Mouse (Mus musculus): ENCODE measurements around the gene Sipa1l3. TPM values are rescaled to one million over a fixed set of nuclear protein-coding genes. Genes with fewer than 3 reads are reported as not detected.
A peak's percentile ranks its signal among the peaks of the same experiment; 100 is the strongest.

The Sipa1l3 gene
- polyA plus RNA-seq, 1 experiment from 2014 or later, result 15.6 TPM

- Histone ChIP-seq H3K27me3 (replicated peaks; ENCODE audit: control insufficient read depth, insufficient read depth, low read length) (no peaks in the 10 kb centered on the region), H3K27ac (replicated peaks; ENCODE audit: low read depth, low read length) (no peak overlapping the region; the same call in 1 of the 2 replicates), H3K36me3 (ENCODE audit: control insufficient read depth, insufficient read depth, low read length) (no peaks in the 10 kb centered on the region), H3K9me3 (ENCODE audit: control insufficient read depth, low read length) (no peaks in the 10 kb centered on the region), H3K4me3 (ENCODE audit: low read depth, low read length) (no peak overlapping the region), H3K4me2 (ENCODE audit: low read depth, low read length) (no peak overlapping the region), H3K9ac (ENCODE audit: low read depth, low read length) (no peak overlapping the region), H3K4me1 (ENCODE audit: control insufficient read depth, insufficient read depth, low read length) (peaks cover 13% of the 10 kb centered on the region; the same call in 1 of the 2 replicates)
- DNase-seq (ENCODE audit: low spot score) (no peak), ATAC-seq (ENCODE audit: low read depth) (peak; percentile 39; the same call in 1 of the 2 replicates)
- 55% methylated on average over 15 of the region's 15 CpGs for WGBS
Measured at GRCm38 (mm10) chr7:29432180-29432946, 86.1 kb downstream of the Sipa1l3 start.

- DNase-seq (ENCODE audit: low spot score), result peak; percentile 63
- no peak overlapping the region for H3K27ac ChIP-seq (replicated peaks; ENCODE audit: low read depth, low read length)
Measured at GRCm38 (mm10) chr7:29430739-29431211, 87.7 kb downstream of the Sipa1l3 start.

GRCm38 (mm10) chr7:29426056-29426455, 92.4 kb downstream of the Sipa1l3 start:
- DNase-seq (ENCODE audit: low spot score) (no peak), ATAC-seq (ENCODE audit: low read depth) (no peak)
- H3K9me3 ChIP-seq (ENCODE audit: control insufficient read depth, low read length), result no peaks in the 10 kb centered on the region
- no peaks in the 10 kb centered on the region for H3K36me3 ChIP-seq (ENCODE audit: control insufficient read depth, insufficient read depth, low read length)
- H3K4me2 ChIP-seq (ENCODE audit: low read depth, low read length), result no peak overlapping the region
- H3K27me3 ChIP-seq (replicated peaks; ENCODE audit: control insufficient read depth, insufficient read depth, low read length), result no peaks in the 10 kb centered on the region
- H3K4me3 ChIP-seq (ENCODE audit: low read depth, low read length), result no peak overlapping the region
- no peak overlapping the region for H3K9ac ChIP-seq (ENCODE audit: low read depth, low read length)
- 90% methylated on average over 8 of the region's 8 CpGs for WGBS
- no peak overlapping the region for H3K27ac ChIP-seq (replicated peaks; ENCODE audit: low read depth, low read length)
- peaks cover 31% of the 10 kb centered on the region for H3K4me1 ChIP-seq (ENCODE audit: control insufficient read depth, insufficient read depth, low read length)

More at GRCm38 (mm10) chr7:29430739-29431211, 87.7 kb downstream of the Sipa1l3 start:
- 19% methylated on average over 6 of the region's 6 CpGs for WGBS
- peaks cover 17% of the 10 kb centered on the region for H3K4me1 ChIP-seq (ENCODE audit: control insufficient read depth, insufficient read depth, low read length)
- 0 out of 2 replicates have a peak overlapping the region, but pooled peaks have one; percentile 25 for H3K9ac ChIP-seq (ENCODE audit: low read depth, low read length)
- ATAC-seq (ENCODE audit: low read depth), result no peak; the same call in 1 of the 2 replicates
- no peaks in the 10 kb centered on the region for H3K9me3 ChIP-seq (ENCODE audit: control insufficient read depth, low read length)
- no peaks in the 10 kb centered on the region for H3K36me3 ChIP-seq (ENCODE audit: control insufficient read depth, insufficient read depth, low read length)
- no peak overlapping the region for H3K4me2 ChIP-seq (ENCODE audit: low read depth, low read length)
- no peak overlapping the region for H3K4me3 ChIP-seq (ENCODE audit: low read depth, low read length)
- no peaks in the 10 kb centered on the region for H3K27me3 ChIP-seq (replicated peaks; ENCODE audit: control insufficient read depth, insufficient read depth, low read length)

DNA sequence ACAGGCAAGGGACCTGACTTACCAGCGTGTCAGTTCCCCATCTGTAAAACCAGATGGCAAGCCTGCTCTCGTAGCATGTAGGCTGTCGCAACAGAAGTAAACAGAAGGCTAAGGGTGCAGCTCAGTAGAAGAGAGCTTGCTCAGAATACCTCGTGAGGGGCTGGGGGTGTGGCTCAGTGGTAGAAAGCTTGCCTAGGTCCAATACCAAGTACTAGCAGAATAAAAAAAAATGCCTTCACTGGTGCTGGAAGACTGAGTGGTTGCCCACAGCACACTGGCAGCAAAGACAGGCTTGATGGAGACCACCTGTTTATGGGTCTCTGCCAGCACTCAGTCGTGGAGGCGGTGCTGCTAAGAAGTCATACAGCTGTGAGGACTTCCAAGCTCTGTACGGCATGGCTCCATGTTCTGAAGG, 93.0 kb downstream of the Sipa1l3 start:
- H3K4me2 ChIP-seq (ENCODE audit: low read depth, low read length), result no peak overlapping the region
- H3K4me3 ChIP-seq (ENCODE audit: low read depth, low read length), result no peak overlapping the region
- WGBS, result 48% methylated on average over 7 of the region's 7 CpGs
- H3K36me3 ChIP-seq (ENCODE audit: control insufficient read depth, insufficient read depth, low read length), result no peaks in the 10 kb centered on the region
- ATAC-seq (ENCODE audit: low read depth) (peak; percentile 45), DNase-seq (ENCODE audit: low spot score) (peak; percentile 68)
- H3K27me3 ChIP-seq (replicated peaks; ENCODE audit: control insufficient read depth, insufficient read depth, low read length), result no peaks in the 10 kb centered on the region
- no peaks in the 10 kb centered on the region for H3K9me3 ChIP-seq (ENCODE audit: control insufficient read depth, low read length)
- peak overlapping the region; percentile 67 for H3K27ac ChIP-seq (replicated peaks; ENCODE audit: low read depth, low read length)
- H3K4me1 ChIP-seq (ENCODE audit: control insufficient read depth, insufficient read depth, low read length), result peaks cover 26% of the 10 kb centered on the region
- no peak overlapping the region for H3K9ac ChIP-seq (ENCODE audit: low read depth, low read length)

GRCm38 (mm10) chr7:29424690-29425089, 93.8 kb downstream of the Sipa1l3 start:
- ATAC-seq (ENCODE audit: low read depth) (peak; percentile 66), DNase-seq (ENCODE audit: low spot score) (peak; percentile 92)
- Histone ChIP-seq H3K27me3 (replicated peaks; ENCODE audit: control insufficient read depth, insufficient read depth, low read length) (no peaks in the 10 kb centered on the region), H3K27ac (replicated peaks; ENCODE audit: low read depth, low read length) (peak overlapping the region; percentile 67), H3K9me3 (ENCODE audit: control insufficient read depth, low read length) (no peaks in the 10 kb centered on the region), H3K36me3 (ENCODE audit: control insufficient read depth, insufficient read depth, low read length) (no peaks in the 10 kb centered on the region), H3K4me1 (ENCODE audit: control insufficient read depth, insufficient read depth, low read length) (peaks cover 26% of the 10 kb centered on the region), H3K9ac (ENCODE audit: low read depth, low read length) (no peak overlapping the region), H3K4me3 (ENCODE audit: low read depth, low read length) (no peak overlapping the region), H3K4me2 (ENCODE audit: low read depth, low read length) (no peak overlapping the region)
- WGBS, result 39% methylated on average over 5 of the region's 5 CpGs

DNA sequence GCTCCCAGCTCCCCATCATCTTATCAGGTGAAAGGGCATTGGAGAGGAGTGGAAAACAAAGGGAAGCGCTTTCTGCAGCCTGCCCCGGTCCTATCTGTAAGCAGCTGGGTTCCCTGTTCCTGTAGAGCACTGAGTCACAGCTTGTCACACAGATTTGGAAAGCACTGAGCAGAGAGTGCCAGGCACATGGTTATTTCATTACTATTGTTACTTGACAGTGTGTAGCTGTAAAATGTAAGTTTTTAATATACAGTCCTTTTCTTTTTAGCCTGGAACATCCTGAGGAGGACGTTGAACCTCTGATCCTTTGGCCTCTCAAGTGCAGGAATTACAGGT, 96.6 kb downstream of the Sipa1l3 start:
- Histone ChIP-seq H3K4me3 (ENCODE audit: low read depth, low read length) (no peak overlapping the region), H3K4me1 (ENCODE audit: control insufficient read depth, insufficient read depth, low read length) (peaks cover 26% of the 10 kb centered on the region), H3K9me3 (ENCODE audit: control insufficient read depth, low read length) (no peaks in the 10 kb centered on the region), H3K27ac (replicated peaks; ENCODE audit: low read depth, low read length) (0 out of 2 replicates have a peak overlapping the region, but pooled peaks have one; percentile 25), H3K4me2 (ENCODE audit: low read depth, low read length) (no peak overlapping the region), H3K27me3 (replicated peaks; ENCODE audit: control insufficient read depth, insufficient read depth, low read length) (no peaks in the 10 kb centered on the region), H3K9ac (ENCODE audit: low read depth, low read length) (no peak overlapping the region), H3K36me3 (ENCODE audit: control insufficient read depth, insufficient read depth, low read length) (no peaks in the 10 kb centered on the region)
- WGBS, result 52% methylated on average over 3 of the region's 3 CpGs
- DNase-seq (ENCODE audit: low spot score) (no peak), ATAC-seq (ENCODE audit: low read depth) (no peak)

GRCm38 (mm10) chr7:29421240-29421908, 97.1 kb downstream of the Sipa1l3 start:
- Histone ChIP-seq H3K27me3 (replicated peaks; ENCODE audit: control insufficient read depth, insufficient read depth, low read length) (no peaks in the 10 kb centered on the region), H3K4me1 (ENCODE audit: control insufficient read depth, insufficient read depth, low read length) (peaks cover 26% of the 10 kb centered on the region), H3K27ac (replicated peaks; ENCODE audit: low read depth, low read length) (peak overlapping the region; percentile 25; the same call in 1 of the 2 replicates), H3K36me3 (ENCODE audit: control insufficient read depth, insufficient read depth, low read length) (no peaks in the 10 kb centered on the region), H3K9me3 (ENCODE audit: control insufficient read depth, low read length) (no peaks in the 10 kb centered on the region), H3K4me3 (ENCODE audit: low read depth, low read length) (no peak overlapping the region), H3K9ac (ENCODE audit: low read depth, low read length) (no peak overlapping the region), H3K4me2 (ENCODE audit: low read depth, low read length) (no peak overlapping the region)
- ATAC-seq (ENCODE audit: low read depth), result peak; percentile 39; the same call in 1 of the 2 replicates
- 38% methylated on average over 8 of the region's 12 CpGs for WGBS
- peak; percentile 77 for DNase-seq (ENCODE audit: low spot score)

DNA sequence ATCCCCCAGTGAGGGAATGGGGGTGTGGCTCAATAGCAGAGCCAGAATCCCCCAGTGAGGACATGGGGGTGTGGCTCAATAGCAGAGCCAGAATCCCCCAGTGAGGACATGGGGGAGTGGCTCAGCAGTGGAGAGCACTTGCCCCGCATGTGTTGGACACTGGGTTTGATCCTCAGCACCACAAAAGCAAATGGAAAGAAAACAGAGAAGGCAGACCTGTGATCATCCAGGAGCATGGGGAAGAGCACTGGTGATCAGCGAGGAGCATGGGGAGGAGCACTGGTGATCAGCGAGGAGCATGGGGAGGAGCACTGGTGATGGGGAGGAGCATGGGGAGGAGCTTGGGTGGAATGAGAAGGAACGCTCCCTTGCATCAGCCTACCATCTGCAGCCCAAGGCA, 98.6 kb downstream of the Sipa1l3 start:
- no peaks in the 10 kb centered on the region for H3K9me3 ChIP-seq (ENCODE audit: control insufficient read depth, low read length)
- WGBS, result 63% methylated on average over 4 of the region's 4 CpGs
- no peaks in the 10 kb centered on the region for H3K36me3 ChIP-seq (ENCODE audit: control insufficient read depth, insufficient read depth, low read length)
- ATAC-seq (ENCODE audit: low read depth), result no peak
- no peak for DNase-seq (ENCODE audit: low spot score)
- H3K27ac ChIP-seq (replicated peaks; ENCODE audit: low read depth, low read length), result no peak overlapping the region
- H3K4me1 ChIP-seq (ENCODE audit: control insufficient read depth, insufficient read depth, low read length), result peaks cover 14% of the 10 kb centered on the region; the same call in 1 of the 2 replicates
- no peaks in the 10 kb centered on the region for H3K27me3 ChIP-seq (replicated peaks; ENCODE audit: control insufficient read depth, insufficient read depth, low read length)
- H3K4me2 ChIP-seq (ENCODE audit: low read depth, low read length), result no peak overlapping the region
- no peak overlapping the region for H3K9ac ChIP-seq (ENCODE audit: low read depth, low read length)
- no peak overlapping the region for H3K4me3 ChIP-seq (ENCODE audit: low read depth, low read length)

Measured in embryonic facial prominence, embryonic 14.5 days (tissue).